ENCODE assay signal across 17 mouse cellular contexts in the genomic region with DNA sequence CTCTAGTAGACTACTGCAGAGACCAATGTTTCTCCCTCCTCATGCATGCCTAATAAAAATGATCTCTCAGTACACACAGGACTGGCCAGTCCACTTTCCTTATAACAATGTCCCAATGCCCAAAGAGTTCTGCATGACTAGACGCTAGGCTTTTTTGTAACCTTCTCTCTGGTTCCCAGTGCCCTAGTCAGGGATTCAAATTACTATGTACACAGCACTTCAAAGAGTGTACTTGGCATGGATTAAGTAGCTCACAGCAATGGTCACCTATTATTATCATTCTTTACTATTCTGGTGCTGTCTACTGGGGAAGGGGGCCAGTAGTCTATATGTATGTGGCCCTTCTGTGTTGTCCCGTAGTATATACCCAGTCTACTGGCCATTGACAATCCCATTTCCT.
"Had no signal": no experiment of that assay in that cellular context is flagged by ENCODE, and none has a peak within 500 bp of the region (broad histone marks: within the 10 kb centered on the region; RNA-seq: fewer than 3 reads in every experiment).

No protein-coding gene starts in this region.

- H3K9me3 ChIP-seq: midbrain, embryonic 15.5 days; neural tube, embryonic 13.5 days; neural tube, embryonic 15.5 days had no signal

- H3K27me3 ChIP-seq: midbrain, embryonic 13.5 days; midbrain, embryonic 15.5 days; neural tube, embryonic 13.5 days; neural tube, embryonic 15.5 days had no signal

- ATAC-seq: midbrain, embryonic 13.5 days; midbrain, embryonic 15.5 days had no signal

- H3K4me2 ChIP-seq: lung, embryonic 14.5 days; midbrain, embryonic 13.5 days; midbrain, embryonic 15.5 days; neural tube, embryonic 13.5 days; neural tube, embryonic 15.5 days had no signal

- H3K36me3 ChIP-seq: midbrain, embryonic 15.5 days; neural tube, embryonic 15.5 days had no signal

- H3K9ac ChIP-seq: lung, embryonic 14.5 days; midbrain, embryonic 13.5 days; midbrain, embryonic 15.5 days; neural tube, embryonic 13.5 days; neural tube, embryonic 15.5 days had no signal

- H3K27ac ChIP-seq: midbrain, embryonic 10.5 days; midbrain, embryonic 13.5 days; midbrain, embryonic 15.5 days; neural tube, embryonic 13.5 days; neural tube, embryonic 15.5 days had no signal

- DNase-seq: lung, adult 18-20 months; lung, embryonic 14.5 days; lung, postnatal 4 days; retina, postnatal 1 day; right cerebral cortex, adult 18-20 months; right cerebral cortex, postnatal 25 days; right cerebral cortex, postnatal 4 days; spleen, adult 18-20 months; thymus, adult 18-20 months; thymus, postnatal 14 days; thymus, postnatal 36 days had no signal

- H3K4me1 ChIP-seq: midbrain, embryonic 10.5 days; midbrain, embryonic 13.5 days; midbrain, embryonic 15.5 days; neural tube, embryonic 13.5 days; neural tube, embryonic 15.5 days had no signal

- H3K4me3 ChIP-seq: midbrain, embryonic 10.5 days; midbrain, embryonic 13.5 days; midbrain, embryonic 15.5 days; myocyte; neural tube, embryonic 13.5 days; neural tube, embryonic 15.5 days had no signal
